Mouse (Mus musculus): ENCODE measurements around the gene Hsd17b1. TPM values are rescaled to one million over a fixed set of nuclear protein-coding genes. Genes with fewer than 3 reads are reported as not detected.

Gene Hsd17b1
- polyA plus RNA-seq, 1 experiment from 2014 or later: 0.48 TPM

- 0 out of 2 replicates have a peak overlapping the region, but pooled peaks have one; percentile 7 for H3K4me3 ChIP-seq
- peaks cover 31% of the 10 kb centered on the region for H3K4me1 ChIP-seq (replicated peaks)
- peak overlapping the region; percentile 31 for H3K4me2 ChIP-seq
- no peaks in the 10 kb centered on the region for H3K9me3 ChIP-seq
- ATAC-seq (ENCODE audit: low FRiP score, low read depth): no peak
- 4% methylated on average over 27 of the region's 27 CpGs for WGBS
- H3K27me3 ChIP-seq: peaks cover 43% of the 10 kb centered on the region
- no peaks in the 10 kb centered on the region for H3K36me3 ChIP-seq
- no peak overlapping the region for H3K27ac ChIP-seq (replicated peaks)
- no peak overlapping the region for H3K9ac ChIP-seq
Observed at GRCm38 (mm10) chr11:101079746-101080145, 1.5 kb downstream of the Hsd17b1 start.

DNA sequence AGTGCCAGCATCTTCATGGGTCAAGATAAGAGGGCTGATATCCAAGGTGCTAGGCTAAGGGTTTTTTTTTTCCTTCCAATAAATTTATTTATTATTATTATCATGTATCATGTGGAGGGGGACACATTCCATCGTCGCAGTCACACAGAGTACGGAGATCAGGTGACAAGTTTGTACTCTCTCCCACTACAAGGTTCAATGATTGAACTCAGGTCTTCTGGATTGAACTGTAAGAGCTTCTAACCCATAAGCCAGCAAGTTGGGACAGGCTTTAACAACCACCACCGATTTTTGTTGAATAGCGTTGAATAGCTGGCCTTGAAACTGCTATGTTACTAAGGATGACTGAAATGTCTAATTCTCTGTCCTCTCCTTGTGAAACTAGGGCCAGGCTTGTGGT is 2.2 kb downstream of the Hsd17b1 start:
- H3K9ac ChIP-seq: no peak overlapping the region
- no peak overlapping the region for H3K4me2 ChIP-seq
- 60% methylated on average over 5 of the region's 5 CpGs for WGBS
- H3K4me3 ChIP-seq: no peak overlapping the region
- peaks cover 43% of the 10 kb centered on the region for H3K27me3 ChIP-seq
- H3K36me3 ChIP-seq: no peaks in the 10 kb centered on the region
- no peak overlapping the region for H3K27ac ChIP-seq (replicated peaks)
- peaks cover 31% of the 10 kb centered on the region for H3K4me1 ChIP-seq (replicated peaks)
- no peaks in the 10 kb centered on the region for H3K9me3 ChIP-seq
- no peak for ATAC-seq (ENCODE audit: low FRiP score, low read depth)

GRCm38 (mm10) chr11:101081659-101082058 is 3.4 kb downstream of the Hsd17b1 start:
- Histone ChIP-seq H3K27ac (replicated peaks) (peak overlapping the region; percentile 92), H3K4me2 (peak overlapping the region; percentile 97), H3K4me3 (peak overlapping the region; percentile 62), H3K4me1 (replicated peaks) (peaks cover 44% of the 10 kb centered on the region), H3K9me3 (no peaks in the 10 kb centered on the region), H3K27me3 (peaks cover 43% of the 10 kb centered on the region), H3K9ac (peak overlapping the region; percentile 39), H3K36me3 (no peaks in the 10 kb centered on the region)
- no peak for ATAC-seq (ENCODE audit: low FRiP score, low read depth)
- 4% methylated on average over 10 of the region's 10 CpGs for WGBS

GRCm38 (mm10) chr11:101082208-101083082 is 4.2 kb downstream of the Hsd17b1 start, which contains the start of gene Coasy:
Gene Coasy, plus strand, starts transcription at chr11:101082565.
- Histone ChIP-seq H3K9me3 (no peaks in the 10 kb centered on the region), H3K9ac (peak within 1 kb of the TSS; percentile 78), H3K4me3 (peak within 1 kb of the TSS; percentile 62), H3K27me3 (peaks cover 35% of the 10 kb centered on the region), H3K36me3 (no peaks in the 10 kb centered on the region), H3K4me1 (replicated peaks) (peaks cover 45% of the 10 kb centered on the region), H3K4me2 (peak within 1 kb of the TSS; percentile 97), H3K27ac (replicated peaks) (peak within 1 kb of the TSS; percentile 92)
- WGBS: under 1% methylated on average over 51 of the region's 51 CpGs
- ATAC-seq (ENCODE audit: low FRiP score, low read depth): peak; percentile 90

DNA sequence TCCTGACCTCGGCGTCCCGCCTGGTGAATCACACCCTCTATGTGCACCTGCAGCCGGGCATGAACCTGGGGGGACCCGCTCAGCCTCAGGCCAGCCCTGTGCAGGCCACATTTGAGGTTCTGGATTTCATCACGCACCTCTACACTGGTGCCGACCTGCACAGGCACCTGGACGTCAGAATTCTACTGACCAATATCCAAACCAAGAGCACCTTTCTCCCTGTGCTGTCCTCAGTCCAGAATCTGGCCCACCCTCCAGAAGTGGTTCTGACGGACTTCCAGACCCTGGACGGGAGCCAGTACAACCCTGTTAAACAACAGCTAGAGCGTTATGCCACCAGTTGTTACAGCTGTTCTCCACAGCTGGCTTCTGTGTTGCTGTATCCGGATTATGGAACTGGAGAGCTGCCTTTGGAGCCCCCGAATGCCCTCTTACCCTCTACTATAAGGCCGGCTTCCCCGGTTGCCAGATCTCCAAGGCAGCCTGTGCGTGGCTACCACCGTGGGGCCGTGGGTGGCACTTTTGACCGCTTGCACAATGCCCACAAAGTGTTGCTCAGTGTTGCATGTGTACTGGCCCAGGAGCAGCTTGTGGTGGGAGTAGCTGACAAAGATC is 5.0 kb downstream of the Hsd17b1 start:
- Histone ChIP-seq H3K27me3 (peaks cover 28% of the 10 kb centered on the region), H3K9me3 (no peaks in the 10 kb centered on the region), H3K9ac (peak overlapping the region; percentile 78), H3K27ac (replicated peaks) (peak overlapping the region; percentile 92), H3K4me2 (peak overlapping the region; percentile 97), H3K36me3 (no peaks in the 10 kb centered on the region), H3K4me1 (replicated peaks) (peaks cover 53% of the 10 kb centered on the region), H3K4me3 (peak overlapping the region; percentile 62)
- no peak for ATAC-seq (ENCODE audit: low FRiP score, low read depth)
- 31% methylated on average over 19 of the region's 19 CpGs for WGBS

DNA sequence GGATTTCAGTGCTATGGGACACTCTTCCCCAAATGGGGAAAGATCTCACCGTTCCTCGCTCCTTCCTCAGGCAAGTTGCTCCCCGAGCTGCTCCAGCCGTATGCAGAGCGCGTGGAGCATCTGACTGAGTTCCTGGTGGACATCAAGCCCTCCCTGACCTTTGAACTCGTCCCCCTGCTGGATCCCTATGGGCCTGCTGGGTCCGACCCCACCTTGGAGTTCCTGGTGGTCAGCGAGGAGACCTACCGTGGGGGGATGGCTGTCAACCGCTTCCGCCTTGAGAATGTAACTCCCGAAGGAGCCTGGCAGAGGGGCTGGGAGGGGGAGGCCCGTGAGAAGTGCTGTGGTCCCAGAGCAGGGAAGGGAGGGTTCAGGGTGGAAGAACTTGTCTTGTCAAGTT is 6.0 kb downstream of the Hsd17b1 start:
- WGBS: 89% methylated on average over 14 of the region's 14 CpGs
- H3K27me3 ChIP-seq: peaks cover 17% of the 10 kb centered on the region
- peaks cover 9% of the 10 kb centered on the region; the same call in 1 of the 2 replicates for H3K36me3 ChIP-seq
- no peak overlapping the region for H3K4me2 ChIP-seq
- H3K4me1 ChIP-seq (replicated peaks): peaks cover 60% of the 10 kb centered on the region
- H3K27ac ChIP-seq (replicated peaks): no peak overlapping the region
- H3K4me3 ChIP-seq: no peak overlapping the region
- ATAC-seq (ENCODE audit: low FRiP score, low read depth): no peak
- no peak overlapping the region for H3K9ac ChIP-seq
- H3K9me3 ChIP-seq: no peaks in the 10 kb centered on the region

- ATAC-seq (ENCODE audit: low FRiP score, low read depth): no peak
- no peak overlapping the region for H3K4me2 ChIP-seq
- H3K9ac ChIP-seq: no peak overlapping the region
- peaks cover 11% of the 10 kb centered on the region for H3K27me3 ChIP-seq
- peaks cover 14% of the 10 kb centered on the region for H3K36me3 ChIP-seq
- WGBS: 94% methylated on average over 12 of the region's 12 CpGs
- H3K27ac ChIP-seq (replicated peaks): no peak overlapping the region
- H3K4me1 ChIP-seq (replicated peaks): peaks cover 55% of the 10 kb centered on the region
- no peak overlapping the region for H3K4me3 ChIP-seq
- H3K9me3 ChIP-seq: no peaks in the 10 kb centered on the region
Observed at GRCm38 (mm10) chr11:101084811-101085210, 6.6 kb downstream of the Hsd17b1 start.

- no peak for ATAC-seq (ENCODE audit: low FRiP score, low read depth)
- Histone ChIP-seq H3K9ac (peak overlapping the region; percentile 78; the same call in 1 of the 2 replicates), H3K4me2 (peak overlapping the region; percentile 81), H3K27ac (replicated peaks) (peak overlapping the region; percentile 91), H3K4me3 (no peak overlapping the region), H3K27me3 (peaks cover 2% of the 10 kb centered on the region), H3K4me1 (replicated peaks) (peaks cover 54% of the 10 kb centered on the region), H3K36me3 (peaks cover 24% of the 10 kb centered on the region), H3K9me3 (no peaks in the 10 kb centered on the region)
- 92% methylated on average over 18 of the region's 18 CpGs for WGBS
Observed at GRCm38 (mm10) chr11:101085617-101086322, 7.6 kb downstream of the Hsd17b1 start.

GRCm38 (mm10) chr11:101086323-101086674 is 8.1 kb downstream of the Hsd17b1 start:
- no peaks in the 10 kb centered on the region for H3K27me3 ChIP-seq
- ATAC-seq (ENCODE audit: low FRiP score, low read depth): no peak
- H3K4me2 ChIP-seq: peak overlapping the region; percentile 81
- H3K4me3 ChIP-seq: peak overlapping the region; percentile 56
- H3K27ac ChIP-seq (replicated peaks): peak overlapping the region; percentile 91
- WGBS: 79% methylated on average over 6 of the region's 6 CpGs
- H3K9ac ChIP-seq: peak overlapping the region; percentile 78; the same call in 1 of the 2 replicates
- H3K9me3 ChIP-seq: no peaks in the 10 kb centered on the region
- H3K4me1 ChIP-seq (replicated peaks): peaks cover 51% of the 10 kb centered on the region
- H3K36me3 ChIP-seq: peaks cover 29% of the 10 kb centered on the region

DNA sequence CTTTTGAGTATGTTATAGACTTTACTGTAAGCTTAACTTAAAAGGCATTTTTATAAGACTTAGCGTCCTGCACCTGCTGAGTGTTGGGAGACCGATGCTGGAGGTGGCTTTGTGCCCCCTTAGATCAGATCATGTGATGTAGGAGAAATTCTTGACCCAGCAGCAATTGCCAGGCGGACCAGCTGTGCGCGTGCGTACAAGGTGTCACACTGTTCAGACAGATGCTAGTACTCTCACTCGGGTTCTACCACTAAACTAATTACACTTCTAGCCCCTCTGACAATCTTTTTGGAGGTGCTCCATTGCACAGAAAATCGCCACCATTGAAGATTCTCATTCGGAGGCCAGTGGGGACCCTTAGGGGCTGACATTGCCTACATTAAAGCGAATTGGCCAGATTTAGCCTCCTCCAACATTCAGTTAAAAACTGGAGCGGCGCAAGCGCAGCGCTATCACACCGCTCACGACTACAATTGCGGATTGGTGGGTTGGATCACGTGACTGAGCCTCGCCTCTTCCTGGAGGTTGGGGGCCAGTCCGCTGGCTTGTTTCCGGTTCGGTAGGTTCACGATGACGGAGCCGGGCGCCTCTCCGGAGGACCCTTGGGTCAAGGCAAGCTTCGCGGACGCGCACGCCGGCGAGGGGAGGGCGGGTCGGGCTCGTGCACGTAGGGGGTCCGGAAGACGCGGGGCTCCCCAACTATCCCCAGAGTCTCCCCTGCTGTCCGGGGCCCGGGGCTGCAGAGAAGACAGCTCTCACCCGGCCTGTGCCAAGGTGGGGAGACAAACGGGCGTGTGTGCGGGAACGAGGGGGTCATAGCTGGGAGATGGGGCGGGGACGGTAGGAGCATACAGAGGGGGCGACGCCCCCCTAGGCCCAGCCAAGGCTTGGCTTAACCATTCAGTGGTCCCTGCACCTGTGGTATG is 8.8 kb downstream of the Hsd17b1 start, which contains the start of gene Mlx:
Gene Mlx (plus strand): TSS at position 522 of the 926 bp plus-strand sequence.
- Histone ChIP-seq H3K4me3 (peak within 1 kb of the TSS; percentile 56), H3K4me1 (replicated peaks) (peaks cover 44% of the 10 kb centered on the region), H3K36me3 (peaks cover 36% of the 10 kb centered on the region), H3K9ac (peak within 1 kb of the TSS; percentile 78), H3K27me3 (no peaks in the 10 kb centered on the region), H3K4me2 (peak within 1 kb of the TSS; percentile 81), H3K27ac (replicated peaks) (peak within 1 kb of the TSS; percentile 91), H3K9me3 (no peaks in the 10 kb centered on the region)
- peak; percentile 88 for ATAC-seq (ENCODE audit: low FRiP score, low read depth)
- 1% methylated on average over 52 of the region's 52 CpGs for WGBS

DNA sequence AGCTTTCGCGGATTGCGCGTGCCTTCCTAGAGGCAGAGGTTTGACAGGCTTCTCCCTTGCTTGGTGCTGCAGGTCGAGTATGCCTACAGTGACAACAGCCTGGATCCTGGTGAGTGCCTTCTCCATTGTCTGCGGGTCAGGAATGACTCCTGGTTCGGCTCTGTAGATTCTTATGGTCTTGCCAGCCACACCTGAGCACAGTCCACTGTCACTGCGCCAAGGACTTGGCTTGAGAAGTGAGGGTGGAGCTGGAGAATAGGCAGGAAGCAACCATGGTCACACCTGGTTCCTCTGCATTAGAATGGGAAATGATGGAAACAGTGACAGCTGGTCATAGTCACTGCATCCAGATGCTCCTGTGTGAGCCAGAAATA is 9.5 kb downstream of the Hsd17b1 start:
- H3K9me3 ChIP-seq: no peaks in the 10 kb centered on the region
- H3K9ac ChIP-seq: peak overlapping the region; percentile 78
- no peak for ATAC-seq (ENCODE audit: low FRiP score, low read depth)
- H3K4me1 ChIP-seq (replicated peaks): peaks cover 43% of the 10 kb centered on the region
- H3K27ac ChIP-seq (replicated peaks): peak overlapping the region; percentile 91
- H3K27me3 ChIP-seq: no peaks in the 10 kb centered on the region
- peak overlapping the region; percentile 81 for H3K4me2 ChIP-seq
- peak overlapping the region; percentile 56 for H3K4me3 ChIP-seq
- peaks cover 43% of the 10 kb centered on the region for H3K36me3 ChIP-seq
- 11% methylated on average over 8 of the region's 8 CpGs for WGBS
